Mouse (Mus musculus): ENCODE measurements around the gene Kank3.

DNA sequence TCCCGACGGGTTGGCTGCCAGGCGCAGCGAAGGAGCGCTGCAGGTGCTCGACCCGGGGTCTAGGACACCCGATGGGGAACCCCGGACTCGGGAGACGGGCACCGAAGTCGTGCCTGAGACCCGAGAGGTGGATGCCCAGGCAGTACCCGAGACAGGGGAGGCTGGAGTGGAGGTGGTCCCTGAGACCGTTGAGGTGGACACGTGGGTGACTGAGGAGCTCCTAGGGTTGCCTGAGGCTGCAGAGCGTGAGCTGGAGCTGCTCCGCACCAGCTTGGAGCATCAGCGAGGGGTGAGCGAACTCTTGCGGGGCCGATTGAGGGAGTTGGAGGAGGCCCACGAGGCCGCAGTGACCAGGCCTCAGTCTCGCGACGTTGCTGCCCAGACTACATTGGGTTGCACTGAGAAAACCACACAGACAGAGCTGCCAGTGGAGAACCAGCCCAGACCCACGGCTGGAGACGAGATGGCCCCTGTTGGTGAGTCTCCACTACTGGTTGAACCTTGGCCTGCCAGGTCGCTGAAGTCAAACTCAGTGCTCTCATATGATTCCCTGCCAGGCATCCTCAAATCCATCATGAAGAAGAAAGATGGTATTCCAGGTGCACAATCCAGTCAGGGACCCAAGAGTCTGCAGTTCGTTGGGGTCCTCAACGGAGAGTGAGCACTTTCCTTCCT lies 7.8 kb downstream of the Kank3 start:
- TF ChIP-seq CTCF (IDR thresholded peaks at IDR 0.05; ENCODE audit: control insufficient read depth, insufficient read depth, insufficient replicate concordance, low read depth, low read length) (no peak), POLR2A (IDR thresholded peaks at IDR 0.05; ENCODE audit: control insufficient read depth, low read depth, low read length) (no peak)
